Mouse (Mus musculus) adrenal gland, adult (tissue): ENCODE results near the gene Sphk1.

Experiments
- DNase-seq, 2 experiments: peaks; one replicate each; pipeline ENCODE4 v3.0.0; 2022 to 2023; ENCODE audit warnings: low spot score in 1 of 2; ENCODE audit not compliant: inconsistent age in 2 of 2

The Sphk1 gene

GRCm38 (mm10) chr11:116572756-116573543 is 42.2 kb downstream of the Sphk1 start:
- peak; percentile 49 to 77 for DNase-seq

- peak; percentile 46 to 74 for DNase-seq
These were observed 43.8 kb downstream of the Sphk1 start for GRCm38 (mm10) chr11:116574486-116574885.

GRCm38 (mm10) chr11:116574982-116575381 is 44.3 kb downstream of the Sphk1 start:
- no peak for DNase-seq

- peak; percentile 73 to 88 for DNase-seq
These were observed 44.7 kb downstream of the Sphk1 start for GRCm38 (mm10) chr11:116575396-116575795.

- DNase-seq, result no peak
These were observed 48.6 kb downstream of the Sphk1 start for GRCm38 (mm10) chr11:116579280-116579679.

- DNase-seq, result no peak
These were observed 49.4 kb downstream of the Sphk1 start for GRCm38 (mm10) chr11:116580031-116580652.

GRCm38 (mm10) chr11:116580711-116581375 is 50.1 kb downstream of the Sphk1 start:
- DNase-seq, result peak; percentile 64 to 80

- DNase-seq, result peak; percentile 89 to 94
These were observed 50.7 kb downstream of the Sphk1 start, which contains the start of gene Ube2o for GRCm38 (mm10) chr11:116581376-116581814. Ube2o (minus strand) TSS chr11:116581447.

GRCm38 (mm10) chr11:116585682-116586081 is 55.0 kb downstream of the Sphk1 start:
- DNase-seq, result no peak
